Mouse (Mus musculus): Measurements from ENCODE around the gene Gm10203. TPM values are rescaled to one million over a fixed set of nuclear protein-coding genes. Genes with fewer than 3 reads are reported as not detected.

Gene Gm10203
- polyA plus RNA-seq, 1 experiment from 2014 or later = not detected

- Histone ChIP-seq H3K27me3 (ENCODE audit: insufficient read depth, poor library complexity, severe bottlenecking) (no peaks in the 10 kb centered on the region), H3K9me3 (no peaks in the 10 kb centered on the region), H3K27ac (no peak overlapping the region), H3K4me3 (no peak overlapping the region), H3K4me1 (replicated peaks) (no peaks in the 10 kb centered on the region), H3K36me3 (no peaks in the 10 kb centered on the region)
- no peak for DNase-seq (ENCODE audit: low spot score)
- 80% methylated on average over 2 of the region's 2 CpGs for WGBS
Observed at GRCm38 (mm10) chr6:149108909-149109308, 21.1 kb upstream of the Gm10203 start.

GRCm38 (mm10) chr6:149116992-149117391 is 13.0 kb upstream of the Gm10203 start:
- no peaks in the 10 kb centered on the region for H3K4me1 ChIP-seq (replicated peaks)
- no peak overlapping the region for H3K27ac ChIP-seq
- DNase-seq (ENCODE audit: low spot score) = no peak
- no peaks in the 10 kb centered on the region for H3K9me3 ChIP-seq
- no peak overlapping the region for H3K4me3 ChIP-seq
- no peaks in the 10 kb centered on the region for H3K27me3 ChIP-seq (ENCODE audit: insufficient read depth, poor library complexity, severe bottlenecking)
- H3K36me3 ChIP-seq = no peaks in the 10 kb centered on the region

GRCm38 (mm10) chr6:149118935-149119334 is 11.0 kb upstream of the Gm10203 start:
- no peak for DNase-seq (ENCODE audit: low spot score)
- no peaks in the 10 kb centered on the region for H3K9me3 ChIP-seq
- 0 out of 2 replicates have a peak, but pooled peaks cover 3% of the 10 kb centered on the region for H3K4me1 ChIP-seq (replicated peaks)
- no peaks in the 10 kb centered on the region for H3K27me3 ChIP-seq (ENCODE audit: insufficient read depth, poor library complexity, severe bottlenecking)
- H3K27ac ChIP-seq = no peak overlapping the region
- 65% methylated on average over 2 of the region's 2 CpGs for WGBS
- H3K36me3 ChIP-seq = no peaks in the 10 kb centered on the region
- H3K4me3 ChIP-seq = no peak overlapping the region

GRCm38 (mm10) chr6:149119853-149120252 is 10.1 kb upstream of the Gm10203 start:
- H3K27me3 ChIP-seq (ENCODE audit: insufficient read depth, poor library complexity, severe bottlenecking) = no peaks in the 10 kb centered on the region
- H3K36me3 ChIP-seq = no peaks in the 10 kb centered on the region
- peak; percentile 30 for DNase-seq (ENCODE audit: low spot score)
- H3K4me1 ChIP-seq (replicated peaks) = 0 out of 2 replicates have a peak, but pooled peaks cover 3% of the 10 kb centered on the region
- H3K9me3 ChIP-seq = no peaks in the 10 kb centered on the region
- no peak overlapping the region for H3K27ac ChIP-seq
- H3K4me3 ChIP-seq = no peak overlapping the region
- WGBS = 54% methylated on average over 2 of the region's 2 CpGs

GRCm38 (mm10) chr6:149123042-149123441 is 6.9 kb upstream of the Gm10203 start:
- Histone ChIP-seq H3K27ac (no peak overlapping the region), H3K27me3 (ENCODE audit: insufficient read depth, poor library complexity, severe bottlenecking) (no peaks in the 10 kb centered on the region), H3K4me3 (no peak overlapping the region), H3K9me3 (no peaks in the 10 kb centered on the region), H3K4me1 (replicated peaks) (0 out of 2 replicates have a peak, but pooled peaks cover 3% of the 10 kb centered on the region), H3K36me3 (no peaks in the 10 kb centered on the region)
- no peak for DNase-seq (ENCODE audit: low spot score)
- 79% methylated on average over 3 of the region's 3 CpGs for WGBS

GRCm38 (mm10) chr6:149126675-149127074 is 3.3 kb upstream of the Gm10203 start:
- H3K27ac ChIP-seq = no peak overlapping the region
- no peaks in the 10 kb centered on the region for H3K9me3 ChIP-seq
- no peak overlapping the region for H3K4me3 ChIP-seq
- no peaks in the 10 kb centered on the region for H3K36me3 ChIP-seq
- WGBS = 63% methylated on average over 4 of the region's 4 CpGs
- no peaks in the 10 kb centered on the region for H3K27me3 ChIP-seq (ENCODE audit: insufficient read depth, poor library complexity, severe bottlenecking)
- peaks cover 10% of the 10 kb centered on the region for H3K4me1 ChIP-seq (replicated peaks)
- peak; percentile 28 for DNase-seq (ENCODE audit: low spot score)

GRCm38 (mm10) chr6:149131111-149131510 is 1.1 kb downstream of the Gm10203 start:
- DNase-seq (ENCODE audit: low spot score) = no peak
- no peaks in the 10 kb centered on the region for H3K27me3 ChIP-seq (ENCODE audit: insufficient read depth, poor library complexity, severe bottlenecking)
- H3K4me1 ChIP-seq (replicated peaks) = peaks cover 17% of the 10 kb centered on the region
- no peak overlapping the region for H3K4me3 ChIP-seq
- no peaks in the 10 kb centered on the region for H3K9me3 ChIP-seq
- H3K36me3 ChIP-seq = no peaks in the 10 kb centered on the region
- WGBS = 15% methylated on average over 3 of the region's 3 CpGs
- no peak overlapping the region for H3K27ac ChIP-seq

GRCm38 (mm10) chr6:149132311-149133077 is 2.5 kb downstream of the Gm10203 start:
- Histone ChIP-seq H3K4me1 (replicated peaks) (peaks cover 17% of the 10 kb centered on the region), H3K4me3 (no peak overlapping the region), H3K27me3 (ENCODE audit: insufficient read depth, poor library complexity, severe bottlenecking) (no peaks in the 10 kb centered on the region), H3K36me3 (no peaks in the 10 kb centered on the region), H3K27ac (no peak overlapping the region), H3K9me3 (no peaks in the 10 kb centered on the region)
- DNase-seq (ENCODE audit: low spot score) = peak; percentile 45
- WGBS = 32% methylated on average over 5 of the region's 5 CpGs

GRCm38 (mm10) chr6:149134391-149135150 is 4.6 kb downstream of the Gm10203 start:
- Histone ChIP-seq H3K27me3 (ENCODE audit: insufficient read depth, poor library complexity, severe bottlenecking) (no peaks in the 10 kb centered on the region), H3K4me1 (replicated peaks) (peaks cover 17% of the 10 kb centered on the region), H3K9me3 (no peaks in the 10 kb centered on the region), H3K27ac (no peak overlapping the region), H3K4me3 (no peak overlapping the region), H3K36me3 (no peaks in the 10 kb centered on the region)
- WGBS = 27% methylated on average over 5 of the region's 5 CpGs
- no peak for DNase-seq (ENCODE audit: low spot score)

- no peak for DNase-seq (ENCODE audit: low spot score)
- WGBS = 85% methylated on average over 6 of the region's 6 CpGs
- Histone ChIP-seq H3K27me3 (ENCODE audit: insufficient read depth, poor library complexity, severe bottlenecking) (no peaks in the 10 kb centered on the region), H3K9me3 (no peaks in the 10 kb centered on the region), H3K27ac (no peak overlapping the region), H3K36me3 (no peaks in the 10 kb centered on the region), H3K4me1 (replicated peaks) (peaks cover 17% of the 10 kb centered on the region), H3K4me3 (no peak overlapping the region)
Observed at GRCm38 (mm10) chr6:149135631-149136030, 5.7 kb downstream of the Gm10203 start.

GRCm38 (mm10) chr6:149137936-149138335 is 8.0 kb downstream of the Gm10203 start:
- H3K9me3 ChIP-seq = no peaks in the 10 kb centered on the region
- peaks cover under 1% of the 10 kb centered on the region; the same call in 1 of the 2 replicates for H3K36me3 ChIP-seq
- no peak overlapping the region for H3K27ac ChIP-seq
- peaks cover 21% of the 10 kb centered on the region for H3K4me1 ChIP-seq (replicated peaks)
- no peak for DNase-seq (ENCODE audit: low spot score)
- no peaks in the 10 kb centered on the region for H3K27me3 ChIP-seq (ENCODE audit: insufficient read depth, poor library complexity, severe bottlenecking)
- WGBS = 72% methylated on average over 2 of the region's 2 CpGs
- H3K4me3 ChIP-seq = no peak overlapping the region

- no peak for DNase-seq (ENCODE audit: low spot score)
- 89% methylated on average over 3 of the region's 3 CpGs for WGBS
- Histone ChIP-seq H3K27ac (no peak overlapping the region), H3K36me3 (peaks cover 5% of the 10 kb centered on the region), H3K4me1 (replicated peaks) (peaks cover 20% of the 10 kb centered on the region), H3K9me3 (no peaks in the 10 kb centered on the region), H3K27me3 (ENCODE audit: insufficient read depth, poor library complexity, severe bottlenecking) (no peaks in the 10 kb centered on the region), H3K4me3 (no peak overlapping the region)
Observed at GRCm38 (mm10) chr6:149139011-149139410, 9.0 kb downstream of the Gm10203 start.

- WGBS = 86% methylated on average over 1 of the region's 1 CpGs
- no peak within 1 kb of the TSS for H3K27ac ChIP-seq
- peaks cover 15% of the 10 kb centered on the region for H3K4me1 ChIP-seq (replicated peaks)
- H3K4me3 ChIP-seq = no peak within 1 kb of the TSS
- H3K9me3 ChIP-seq = no peaks in the 10 kb centered on the region
- no peaks in the 10 kb centered on the region for H3K27me3 ChIP-seq (ENCODE audit: insufficient read depth, poor library complexity, severe bottlenecking)
- DNase-seq (ENCODE audit: low spot score) = no peak
- peaks cover 10% of the 10 kb centered on the region for H3K36me3 ChIP-seq
Observed at GRCm38 (mm10) chr6:149139471-149139870, 9.5 kb downstream of the Gm10203 start, which contains the start of gene Etfbkmt. TSS of gene Etfbkmt (plus strand) at chr6:149139849.

Measured in hindbrain, embryonic 10.5 days (tissue).